Mouse (Mus musculus) ES-Bruce4 (cell line): ENCODE measurements around the gene Card10. TPM values are rescaled to one million over a fixed set of nuclear protein-coding genes. Genes with fewer than 3 reads are reported as not detected.

Source experiments
- H3K27ac ChIP-seq: 2 replicates; pipeline ENCODE4 v1.5.1; 2012; ENCODE audit warnings: low read length, inconsistent platforms; ENCODE audit not compliant: insufficient read depth
- H3K27me3 ChIP-seq: 2 replicates; pipeline ENCODE4 v1.6.1; 2012; ENCODE audit warnings: mild to moderate bottlenecking, low read length, inconsistent platforms; ENCODE audit not compliant: control insufficient read depth, poor library complexity, insufficient read depth, severe bottlenecking
- H3K36me3 ChIP-seq: 2 replicates; pipeline ENCODE4 v1.6.1; 2012; ENCODE audit warnings: inconsistent platforms, mild to moderate bottlenecking, low read length, moderate library complexity; ENCODE audit not compliant: control insufficient read depth, poor library complexity, insufficient read depth, severe bottlenecking
- H3K4me1 ChIP-seq: one replicate; pipeline ENCODE4 v1.8.1; 2011; ENCODE audit warnings: low read length; ENCODE audit not compliant: control insufficient read depth, insufficient read depth
- H3K4me3 ChIP-seq: 2 replicates; pipeline ENCODE4 v1.5.1; 2011; ENCODE audit warnings: low read depth, mild to moderate bottlenecking, low read length
- H3K9ac ChIP-seq: 2 replicates; pipeline ENCODE4 v1.6.1; 2012; ENCODE audit warnings: low read depth, mild to moderate bottlenecking, inconsistent platforms; ENCODE audit not compliant: poor library complexity, severe bottlenecking
- H3K9me3 ChIP-seq: replicated peaks from 2 replicates; pipeline ENCODE4 v1.6.1; 2012; ENCODE audit warnings: mild to moderate bottlenecking, low read length, inconsistent platforms; ENCODE audit not compliant: control insufficient read depth, poor library complexity, insufficient read depth, severe bottlenecking
- CTCF ChIP-seq: IDR thresholded peaks from one replicate; pipeline ENCODE4 v1.8.1; 2011; ENCODE audit warnings: low read depth, low read length
- EP300 ChIP-seq: IDR thresholded peaks from 2 replicates; pipeline ENCODE4 v1.6.1; 2011; ENCODE audit warnings: low read depth, low read length; ENCODE audit not compliant: insufficient read depth
- POLR2A ChIP-seq: IDR thresholded peaks from one replicate; pipeline ENCODE4 v1.8.1; 2011; ENCODE audit warnings: low read length; ENCODE audit not compliant: insufficient read depth
- polyA plus RNA-seq: library from polyadenylated mRNA; stranded (reverse); fragments of >200 nt; gene quantifications from 2 replicates; pipeline ENCODE4 v1.2.4, GENCODE M21; 2011; ENCODE audit warnings: low read depth; ENCODE audit not compliant: missing spikeins, insufficient read depth, insufficient read length

Card10 gene
- polyA plus RNA-seq, 1 experiment: 19.6 TPM

DNA sequence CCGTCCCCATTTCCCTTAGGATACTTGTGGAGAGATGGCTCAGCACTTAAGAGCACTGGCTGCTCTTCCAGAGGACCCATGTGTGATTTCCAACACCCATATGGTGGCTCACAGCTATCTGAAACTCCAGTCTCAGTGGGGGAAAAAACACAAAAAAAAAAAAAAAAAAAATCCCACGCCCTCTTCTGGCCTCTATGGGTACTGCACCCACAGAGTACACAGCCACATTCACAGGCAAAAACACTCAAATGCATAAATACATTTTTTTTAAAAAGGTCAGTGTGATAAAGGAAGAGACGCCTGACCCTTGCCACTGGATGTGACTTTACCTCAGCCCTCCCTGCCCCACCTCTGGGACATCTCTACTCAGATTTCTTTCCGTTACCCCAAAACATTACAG lies 33.8 kb downstream of the Card10 start:
- peaks cover 15% of the 10 kb centered on the region for H3K4me1 ChIP-seq
- no peak overlapping the region for H3K4me3 ChIP-seq
- H3K9me3 ChIP-seq: no peaks in the 10 kb centered on the region
- no peaks in the 10 kb centered on the region for H3K36me3 ChIP-seq
- H3K9ac ChIP-seq: no peak overlapping the region
- TF ChIP-seq CTCF (no peak), POLR2A (no peak), EP300 (no peak)
- no peaks in the 10 kb centered on the region for H3K27me3 ChIP-seq
- H3K27ac ChIP-seq: no peak overlapping the region

DNA sequence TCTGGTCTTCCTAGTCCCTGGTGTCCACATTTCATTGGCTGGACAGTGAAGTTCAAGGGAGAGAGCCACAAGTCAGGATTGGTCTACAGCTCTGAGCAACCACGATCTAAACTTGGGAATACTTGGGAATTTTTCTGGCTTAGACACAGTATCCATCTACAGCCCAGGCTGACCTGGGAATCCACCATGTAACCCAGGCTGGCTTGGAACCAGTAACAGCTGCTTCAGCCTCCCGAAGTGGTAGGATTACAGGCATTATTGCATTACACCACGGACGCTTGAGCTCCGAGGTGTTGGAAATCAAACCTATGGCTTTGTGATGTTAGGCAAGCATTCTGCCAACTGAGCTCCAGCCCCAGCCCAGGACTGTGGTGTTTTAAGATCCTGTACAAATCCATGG lies 39.1 kb downstream of the Card10 start:
- no peaks in the 10 kb centered on the region for H3K9me3 ChIP-seq
- TF ChIP-seq POLR2A (no peak), CTCF (no peak), EP300 (no peak)

GRCm38 (mm10) chr15:78763210-78763609 lies 39.6 kb downstream of the Card10 start:
- TF ChIP-seq POLR2A (no peak), CTCF (no peak), EP300 (no peak)
- Histone ChIP-seq H3K27ac (no peak overlapping the region), H3K9me3 (no peaks in the 10 kb centered on the region), H3K36me3 (no peaks in the 10 kb centered on the region), H3K9ac (no peak overlapping the region), H3K4me3 (no peak overlapping the region), H3K27me3 (no peaks in the 10 kb centered on the region), H3K4me1 (peaks cover 8% of the 10 kb centered on the region)

More for the DNA sequence above, 39.1 kb downstream of the Card10 start:
- no peaks in the 10 kb centered on the region for H3K36me3 ChIP-seq
- H3K9ac ChIP-seq: no peak overlapping the region
- H3K27me3 ChIP-seq: no peaks in the 10 kb centered on the region
- no peak overlapping the region for H3K27ac ChIP-seq
- H3K4me1 ChIP-seq: peaks cover 8% of the 10 kb centered on the region
- no peak overlapping the region for H3K4me3 ChIP-seq

- Histone ChIP-seq H3K27ac (no peak overlapping the region), H3K4me3 (no peak overlapping the region), H3K9ac (no peak overlapping the region), H3K27me3 (no peaks in the 10 kb centered on the region), H3K36me3 (no peaks in the 10 kb centered on the region), H3K4me1 (peaks cover 8% of the 10 kb centered on the region), H3K9me3 (no peaks in the 10 kb centered on the region)
- TF ChIP-seq EP300 (no peak), POLR2A (no peak)
Measured at GRCm38 (mm10) chr15:78761112-78761511, 41.7 kb downstream of the Card10 start.

DNA sequence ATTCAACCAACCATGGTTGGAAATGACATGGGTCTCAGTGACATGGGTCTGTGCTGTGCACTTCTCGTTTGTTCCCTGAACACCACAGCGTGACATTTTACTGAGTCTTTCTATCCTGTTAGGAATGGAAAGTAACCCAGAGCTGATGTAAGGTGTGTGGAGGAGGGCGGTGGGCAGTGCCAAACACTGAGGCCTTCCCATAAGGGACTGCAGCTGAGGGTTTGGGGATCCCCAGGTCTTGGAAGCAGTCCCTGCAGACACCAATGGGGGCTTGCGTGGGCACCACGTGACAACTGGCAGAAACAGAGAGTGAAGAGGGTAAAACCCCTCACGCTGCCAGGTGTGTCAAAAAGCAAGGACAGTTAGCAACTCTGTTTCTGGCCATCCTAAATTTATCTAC lies 44.7 kb downstream of the Card10 start:
- Histone ChIP-seq H3K9me3 (no peaks in the 10 kb centered on the region), H3K36me3 (no peaks in the 10 kb centered on the region), H3K27me3 (no peaks in the 10 kb centered on the region), H3K27ac (no peak overlapping the region), H3K4me3 (no peak overlapping the region), H3K9ac (no peak overlapping the region), H3K4me1 (no peaks in the 10 kb centered on the region)
- no peak for TF ChIP-seq CTCF
- no peak for TF ChIP-seq POLR2A
- no peak for TF ChIP-seq EP300

DNA sequence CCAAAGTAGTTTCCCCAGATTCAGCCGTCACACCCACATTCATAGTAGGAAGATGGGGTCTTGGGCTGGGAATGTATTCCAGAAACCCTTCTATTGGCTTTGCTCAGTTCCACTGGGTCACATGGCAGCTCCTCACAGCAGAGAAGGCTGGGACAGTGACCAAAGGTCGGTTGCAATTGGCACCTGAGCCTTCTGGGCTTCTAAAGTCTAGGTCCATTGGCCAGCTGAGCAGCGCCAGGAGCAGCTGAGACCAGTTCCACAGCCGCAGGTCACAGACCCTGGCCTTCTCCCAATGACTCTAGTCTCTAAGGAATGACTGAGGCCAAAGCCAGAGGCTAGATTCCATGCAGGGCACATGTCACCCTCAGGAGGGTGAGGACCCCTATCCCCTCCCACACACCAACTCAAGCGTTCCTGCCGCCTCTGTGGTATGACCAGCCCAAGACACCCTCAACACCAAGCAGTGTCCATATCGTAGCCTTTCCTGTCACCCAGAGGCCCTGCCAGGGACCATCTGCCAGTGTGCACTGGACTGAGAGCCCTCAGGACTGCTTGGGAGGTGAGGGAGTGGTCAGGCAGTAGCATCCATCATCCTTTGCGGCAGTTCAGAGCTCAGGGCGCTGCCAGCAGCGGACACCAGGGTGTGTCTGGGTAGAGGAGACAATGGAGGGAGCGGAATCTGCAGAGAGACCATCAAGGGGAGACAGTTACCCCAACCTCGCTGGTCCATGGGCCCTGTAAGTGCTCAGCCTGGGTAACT lies 46.7 kb downstream of the Card10 start:
- Histone ChIP-seq H3K4me3 (no peak overlapping the region), H3K9ac (no peak overlapping the region), H3K4me1 (no peaks in the 10 kb centered on the region), H3K9me3 (no peaks in the 10 kb centered on the region), H3K27me3 (no peaks in the 10 kb centered on the region), H3K27ac (no peak overlapping the region), H3K36me3 (no peaks in the 10 kb centered on the region)
- no peak for TF ChIP-seq CTCF
- no peak for TF ChIP-seq EP300
- TF ChIP-seq POLR2A: no peak
